Mouse (Mus musculus) stomach, postnatal 0 days (tissue): ENCODE data around the gene Cers4.

ENCODE experiments used
- CTCF ChIP-seq: IDR thresholded peaks from 2 replicates; pipeline ENCODE4 v1.5.1; 2016; ENCODE audit warnings: antibody characterized with exemption, low read depth, mild to moderate bottlenecking, moderate library complexity
- EP300 ChIP-seq: optimal IDR thresholded peaks from 2 replicates; pipeline ENCODE3; 2016; ENCODE audit warnings: antibody characterized with exemption

DNA sequence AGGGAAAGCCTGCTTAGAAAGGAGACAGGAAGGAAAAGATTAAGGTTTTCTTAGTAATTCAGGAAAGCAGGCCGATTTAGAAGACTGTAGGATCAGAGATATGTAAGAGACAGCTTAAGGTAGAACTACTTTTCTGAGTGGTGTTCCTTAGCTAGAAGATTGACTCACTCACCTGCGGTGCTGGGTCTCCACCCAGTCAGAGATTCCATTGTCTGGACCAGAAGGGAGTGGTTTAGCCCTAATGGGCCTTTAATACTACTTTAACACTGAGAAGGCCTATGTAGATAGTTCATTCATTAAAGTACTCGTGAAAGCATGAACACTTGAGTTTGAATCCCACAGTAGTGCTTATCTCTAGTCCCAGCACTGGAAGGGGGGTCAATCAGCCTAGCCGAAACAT lies 11.2 kb upstream of the Cers4 start:
- no peak for TF ChIP-seq CTCF
- no peak for TF ChIP-seq EP300
